Mouse (Mus musculus): Measurements from ENCODE around the gene Ckmt1.
"Not testable (repeated sequence)": the region's sequence is repeated elsewhere in the genome, so short reads cannot be mapped to it uniquely, and the experiment has no call there.

Ckmt1 gene

GRCm38 (mm10) chr2:121357494-121357893 is at the start of gene Ckmt1:
Gene Ckmt1, plus strand, starts transcription at chr2:121357714.
- DNase-seq, result no peak

DNA sequence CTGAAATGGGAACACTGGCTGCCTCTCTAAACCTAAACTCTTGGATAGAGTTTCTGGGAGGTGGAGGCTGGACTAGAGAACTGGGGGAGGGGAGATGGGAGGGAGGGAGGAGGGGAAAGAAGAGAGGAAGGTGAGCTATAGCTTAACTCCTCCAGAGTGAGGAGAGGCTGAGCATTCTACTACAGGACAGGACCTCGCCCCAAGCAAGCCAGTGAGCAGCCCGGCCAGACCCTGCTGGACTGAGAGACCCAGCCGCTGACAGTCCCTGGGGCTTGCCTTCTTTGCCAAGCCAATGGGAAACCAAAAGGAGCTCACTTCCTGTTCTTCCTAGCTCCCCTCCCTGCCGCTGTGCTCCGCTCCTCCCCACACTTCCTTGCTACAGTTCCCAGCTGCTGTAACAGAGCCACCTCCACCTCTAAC is 48.5 kb upstream of the Ckmt1 start:
- DNase-seq, result peak; percentile 98

GRCm38 (mm10) chr2:121316278-121316677 is 41.2 kb upstream of the Ckmt1 start:
- no peak for DNase-seq

DNA sequence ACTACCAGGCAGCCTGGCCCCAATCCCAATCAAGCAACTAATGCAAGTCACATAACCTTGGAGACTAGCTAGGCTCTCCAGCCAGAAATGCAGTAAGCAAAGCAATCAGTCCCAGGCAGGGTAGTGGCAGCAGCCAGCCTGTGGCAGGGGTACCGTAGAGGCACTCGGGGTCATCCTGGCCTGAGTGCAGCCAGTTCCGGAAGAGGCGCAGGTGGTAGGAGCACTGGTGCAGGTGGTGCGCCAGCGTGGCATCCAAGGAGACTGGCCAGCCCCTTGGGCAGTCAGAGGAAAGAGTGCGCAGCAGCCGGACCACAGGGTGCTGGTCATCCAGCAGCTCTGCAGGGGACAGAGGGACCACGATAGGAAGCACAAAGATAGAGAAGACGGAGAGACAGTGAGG is 34.5 kb upstream of the Ckmt1 start:
- no peak for DNase-seq

- DNase-seq, result no peak
Measured at GRCm38 (mm10) chr2:121323693-121324470, 33.6 kb upstream of the Ckmt1 start.

DNA sequence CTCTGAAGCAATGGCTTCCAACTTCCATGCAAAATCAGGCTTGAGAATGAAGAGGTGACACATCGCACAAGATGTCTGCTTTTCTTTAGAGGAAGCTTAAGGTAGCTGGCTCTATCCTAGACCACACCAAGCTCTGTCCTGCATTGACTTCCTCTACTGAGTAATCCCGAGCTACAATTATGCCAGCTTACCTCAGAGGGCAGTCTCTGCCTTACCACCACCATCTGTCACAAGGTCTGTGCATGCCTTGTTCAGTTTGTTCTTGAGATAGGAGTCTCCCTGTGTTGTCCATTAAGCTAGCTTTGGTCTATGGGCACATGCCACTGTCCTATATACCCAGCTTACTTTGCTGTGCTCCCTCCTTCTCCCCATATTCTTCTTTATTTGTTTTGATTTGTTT is 28.0 kb upstream of the Ckmt1 start:
- DNase-seq, result no peak

DNA sequence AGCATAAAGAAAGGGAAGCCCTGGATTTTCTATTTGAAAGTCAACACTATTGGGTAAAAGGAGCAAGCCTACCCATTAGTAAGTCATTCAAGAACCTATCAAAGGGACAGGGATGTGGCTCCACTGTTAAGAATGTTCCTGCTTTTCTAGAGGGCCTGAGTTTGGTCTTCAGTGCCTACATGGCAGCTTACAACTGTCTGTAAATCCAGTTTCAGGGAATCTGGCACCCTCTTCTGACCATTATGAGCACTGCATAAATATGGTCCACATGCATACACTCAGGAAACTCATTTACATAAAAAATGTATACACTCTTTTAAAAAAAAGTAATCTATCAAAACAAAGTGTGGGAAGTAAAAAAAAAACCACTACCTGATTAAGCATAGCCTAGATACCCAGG is 18.5 kb upstream of the Ckmt1 start:
- DNase-seq, result no peak

GRCm38 (mm10) chr2:121353156-121353555 is 4.4 kb upstream of the Ckmt1 start:
- peak; percentile 91 for DNase-seq

GRCm38 (mm10) chr2:121354378-121354777 is 3.1 kb upstream of the Ckmt1 start:
- DNase-seq, result no peak

DNA sequence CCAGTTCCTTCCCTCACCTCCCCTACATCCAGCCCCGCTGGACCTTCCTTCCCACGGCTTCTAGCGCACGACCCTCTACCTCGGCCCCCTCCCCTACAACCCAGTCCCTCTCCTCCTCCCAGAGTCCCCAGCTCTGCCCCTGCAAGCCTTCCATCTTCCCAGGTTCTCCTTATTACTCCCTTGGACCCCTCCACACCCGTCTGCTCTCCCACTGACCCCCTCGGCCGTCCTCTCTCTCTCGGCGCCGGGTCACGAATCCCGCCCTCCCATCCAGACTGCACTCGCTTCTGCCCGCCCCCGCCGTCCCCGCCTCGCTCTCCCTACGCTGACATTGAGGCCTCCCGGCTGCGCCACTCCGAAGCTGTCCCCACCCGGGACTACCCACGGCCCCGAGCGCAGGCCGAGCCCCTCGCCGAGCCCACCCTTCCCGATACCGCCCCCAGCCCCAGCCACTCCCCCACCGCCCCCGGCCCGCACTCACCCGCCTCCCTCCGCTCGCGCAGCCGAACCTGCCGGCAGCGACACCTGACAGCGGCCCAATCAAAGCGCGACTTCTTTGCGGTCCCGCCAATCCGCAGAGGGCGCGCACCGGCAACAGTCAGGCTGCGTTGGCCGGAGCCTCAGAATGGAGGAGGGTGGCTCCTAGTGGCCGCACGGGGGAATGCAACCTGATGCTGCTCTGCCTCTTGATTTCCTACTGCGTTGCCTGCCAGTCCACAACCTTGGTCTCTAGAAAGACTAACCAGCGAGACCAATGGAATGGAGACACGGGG is 2.5 kb upstream of the Ckmt1 start, which contains the start of gene Ppip5k1:
Gene Ppip5k1, minus strand, starts transcription at position 577 of the 773 bp plus-strand sequence.
- peak; percentile 100 for DNase-seq

DNA sequence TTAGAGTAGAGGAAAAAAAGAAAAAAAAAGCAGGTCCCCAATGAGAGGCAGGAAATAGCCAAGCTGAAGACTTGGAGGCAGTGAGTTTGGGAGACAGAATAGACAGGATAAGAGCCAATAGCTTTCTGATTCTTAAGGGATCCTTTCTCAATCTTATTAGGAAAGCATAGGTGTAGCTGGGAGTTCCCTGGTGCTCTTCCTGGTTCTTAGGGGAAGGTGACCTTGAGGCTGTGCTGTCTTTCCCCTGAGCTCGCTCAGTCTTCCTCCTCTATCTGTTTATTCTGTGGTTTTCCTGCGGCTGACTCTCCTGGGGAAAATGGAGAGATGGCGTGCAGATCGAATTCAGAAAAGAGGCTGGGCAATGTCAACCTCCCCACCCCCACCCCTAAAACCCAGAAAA is 447 bp downstream of the Ckmt1 start:
- no peak for DNase-seq

GRCm38 (mm10) chr2:121358381-121358780 is 867 bp downstream of the Ckmt1 start:
- no peak for DNase-seq

DNA sequence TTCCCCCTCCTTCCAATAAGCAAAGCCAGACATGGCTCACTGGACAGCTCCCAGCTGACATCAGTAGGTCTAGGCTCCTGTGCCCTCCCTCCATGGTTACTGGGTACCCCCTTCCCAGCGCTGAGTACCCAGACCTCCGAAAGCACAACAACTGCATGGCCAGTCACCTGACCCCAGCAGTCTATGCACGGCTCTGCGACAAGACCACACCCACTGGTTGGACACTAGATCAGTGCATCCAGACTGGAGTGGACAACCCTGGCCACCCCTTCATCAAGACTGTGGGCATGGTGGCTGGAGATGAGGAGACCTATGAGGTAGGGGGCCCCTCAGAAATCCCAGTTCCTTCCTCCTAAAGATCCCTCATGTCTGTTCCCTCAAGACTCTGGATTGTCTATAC is 1.9 kb downstream of the Ckmt1 start:
- DNase-seq, result no peak

- DNase-seq, result no peak
Measured at GRCm38 (mm10) chr2:121363656-121364055, 6.1 kb downstream of the Ckmt1 start.

DNA sequence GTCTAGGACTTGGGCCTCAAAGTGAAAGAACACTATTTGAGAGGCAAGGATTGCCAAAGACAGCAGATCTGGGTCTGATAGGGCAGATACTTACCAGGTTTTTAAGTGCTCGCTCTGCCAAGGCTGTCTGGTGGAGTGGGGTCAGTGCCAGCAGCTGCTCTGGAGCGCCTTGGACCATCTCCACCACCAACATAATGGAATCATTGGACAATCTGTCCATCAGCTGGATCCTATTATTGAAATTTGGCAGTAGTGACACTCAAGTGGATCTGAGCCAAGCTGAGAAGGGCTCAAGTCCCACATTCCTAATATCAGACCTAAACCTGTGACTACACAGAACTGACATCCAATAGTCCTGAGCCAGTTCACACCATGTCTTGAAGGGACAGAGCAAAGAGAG is 11.3 kb downstream of the Ckmt1 start:
- no peak for DNase-seq

GRCm38 (mm10) chr2:121370921-121371320 is 13.4 kb downstream of the Ckmt1 start:
- no peak for DNase-seq

DNA sequence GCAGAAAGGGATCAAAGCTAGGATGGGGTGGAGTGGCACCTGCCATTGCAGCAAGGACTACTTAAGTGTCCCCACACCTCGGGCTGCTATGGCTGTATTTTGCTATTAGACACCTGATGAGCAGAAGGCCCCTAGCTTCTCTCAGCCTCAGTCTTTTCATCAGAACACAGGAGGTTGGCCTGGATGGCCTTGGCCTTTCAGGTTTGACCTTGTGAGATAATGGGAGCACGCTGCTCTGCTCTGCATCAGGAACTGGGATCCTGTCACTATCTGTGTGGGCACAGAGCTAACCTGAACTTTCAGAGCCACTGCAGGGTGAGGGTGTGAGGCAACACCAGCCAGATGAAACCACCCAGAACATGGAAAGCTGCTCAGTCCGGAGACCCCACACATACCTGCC is 14.8 kb downstream of the Ckmt1 start:
- no peak for DNase-seq

- no peak for DNase-seq
Measured at GRCm38 (mm10) chr2:121374766-121375165, 17.3 kb downstream of the Ckmt1 start.

DNA sequence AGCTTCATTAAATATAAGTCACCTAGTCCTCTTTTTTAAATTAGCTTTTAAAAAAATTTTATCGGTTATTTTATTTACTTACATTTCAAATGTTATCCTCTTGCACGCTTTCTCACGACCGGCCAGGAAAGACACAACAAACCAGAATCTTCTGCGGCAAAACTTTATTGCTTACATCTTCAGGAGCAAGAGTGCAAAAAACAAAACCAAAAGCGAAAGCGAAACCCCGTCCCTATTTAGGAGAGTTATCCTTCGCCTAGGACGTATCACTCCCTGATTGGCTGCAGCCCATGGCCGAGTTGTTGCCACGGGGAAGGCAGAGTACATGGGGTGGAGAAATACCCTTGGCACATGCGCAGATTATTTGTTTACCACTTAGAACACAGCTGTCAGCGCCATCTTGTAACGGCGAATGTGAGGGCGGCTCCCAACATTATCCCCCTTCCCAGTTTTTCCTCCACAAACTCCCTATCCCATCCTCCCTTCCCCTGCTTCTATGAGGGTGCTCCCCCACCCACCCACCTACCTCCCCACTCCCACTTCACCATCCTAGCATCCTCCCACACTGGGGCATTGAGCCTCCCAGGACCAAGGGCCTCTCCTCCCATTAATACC is 29.6 kb downstream of the Ckmt1 start, which contains the start of gene Strc:
Gene Strc, minus strand, starts transcription at position 208 of the 615 bp plus-strand sequence.
- not testable (repeated sequence) for DNase-seq

- DNase-seq, result no peak
Measured at GRCm38 (mm10) chr2:121396624-121397023, 39.1 kb downstream of the Ckmt1 start.

DNA sequence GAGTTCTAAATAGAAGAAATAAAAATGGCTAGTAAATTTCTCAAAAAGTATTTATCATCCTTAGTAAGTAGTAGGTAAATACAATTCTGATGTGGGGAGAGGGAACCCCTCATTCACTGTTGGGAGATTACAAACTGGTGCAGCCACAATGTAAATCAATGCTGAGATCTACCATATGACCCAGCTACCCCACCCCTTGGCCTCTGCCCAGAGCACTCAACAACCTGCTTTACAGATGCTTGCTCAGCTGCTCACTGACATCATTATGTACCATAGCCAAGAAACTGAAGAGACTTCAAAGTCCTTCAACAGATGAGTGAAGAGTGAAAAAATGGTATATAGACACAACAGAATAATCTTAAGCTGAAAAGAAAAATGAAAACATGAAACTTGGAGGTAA is 45.8 kb downstream of the Ckmt1 start:
- DNase-seq, result peak; percentile 54

DNA sequence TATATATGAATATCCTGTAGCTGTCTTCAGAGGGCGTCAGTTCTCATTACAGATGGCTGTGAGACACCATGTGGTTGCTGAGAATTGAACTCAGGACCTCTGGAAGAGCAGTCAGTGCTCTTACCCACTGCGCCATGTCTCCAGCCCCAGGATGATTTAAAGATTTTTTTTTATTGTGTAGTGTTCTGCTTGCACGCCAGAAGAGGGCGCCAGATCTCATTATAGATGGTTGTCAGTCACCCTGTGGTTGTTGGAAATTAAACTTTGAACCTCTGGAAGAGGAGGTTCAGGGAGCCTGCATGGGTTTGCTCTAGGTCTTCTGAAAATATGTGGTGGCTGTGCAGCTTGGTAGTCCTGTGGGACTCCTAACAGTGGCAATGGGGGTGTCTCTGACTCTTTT is 50.6 kb downstream of the Ckmt1 start:
- peak; percentile 51 for DNase-seq

- DNase-seq, result peak; percentile 84
Measured at GRCm38 (mm10) chr2:121412843-121413386, 55.4 kb downstream of the Ckmt1 start.
